Mouse (Mus musculus) midbrain, embryonic 12.5 days (tissue): ENCODE results near the gene Slc9a1. TPM values are rescaled to one million over a fixed set of nuclear protein-coding genes. Genes with fewer than 3 reads are reported as not detected.

Experiments used
- microRNA-seq: library from miRNA; unstranded; fragments of <30 nt; microRNA quantifications from one replicate; pipeline ENCODE4, GENCODE M21; 2017
- polyA plus RNA-seq: library from polyadenylated mRNA; unstranded; fragments of >200 nt; fragmentation: Nextera tagmentation; extraction: Ambion mirVana; gene quantifications from 2 replicates; pipeline ENCODE4 v1.2.1, GENCODE M21; 2016

Gene Slc9a1
- polyA plus RNA-seq, 1 experiment from 2014 or later = 9.0 TPM

Small RNA genes lying within 50 kb of the gene (microRNA-seq; reads per million reads assigned to microRNA genes)
- 2.1 reads per million for gene Mir5122

Other genes with a start within 250 kb of the Slc9a1 start
- gene Wasf2, start 239.2 kb upstream of the Slc9a1 start, polyA plus RNA-seq = 43.5 and 50.0 TPM in 2 replicates
- gene Cd164l2, start 157.6 kb upstream of the Slc9a1 start, polyA plus RNA-seq = 0.24 and 0.47 TPM in 2 replicates
- gene Gpr3, start 157.2 kb upstream of the Slc9a1 start, polyA plus RNA-seq = 0.22 and 0.40 TPM in 2 replicates
- gene Map3k6, start 128.9 kb upstream of the Slc9a1 start, polyA plus RNA-seq = 1.9 and 2.8 TPM in 2 replicates
- gene Sytl1, start 106.6 kb upstream of the Slc9a1 start, polyA plus RNA-seq = 1.3 and 1.8 TPM in 2 replicates
- gene Tmem222, start 91.9 kb upstream of the Slc9a1 start, polyA plus RNA-seq = 79.9 and 85.5 TPM in 2 replicates
- gene Wdtc1, start 16.2 kb upstream of the Slc9a1 start, polyA plus RNA-seq = 24.2 and 26.1 TPM in 2 replicates
- 0.13 and 0.60 TPM in 2 replicates for gene Tent5b, start 110.4 kb downstream of the Slc9a1 start, polyA plus RNA-seq
- 1.9 and 2.3 TPM in 2 replicates for gene Trnp1, start 128.8 kb downstream of the Slc9a1 start, polyA plus RNA-seq
- 0.57 and 0.89 TPM in 2 replicates for gene Kdf1, start 149.3 kb downstream of the Slc9a1 start, polyA plus RNA-seq
- 370 and 391 TPM in 2 replicates for gene Nudc, start 176.3 kb downstream of the Slc9a1 start, polyA plus RNA-seq
- not detected in 2 replicates for gene Nr0b2, start 183.7 kb downstream of the Slc9a1 start, polyA plus RNA-seq
- gene Gpatch3, start 205.0 kb downstream of the Slc9a1 start, polyA plus RNA-seq = 10.9 and 11.5 TPM in 2 replicates
- 23.0 and 25.3 TPM in 2 replicates for gene Gpn2, start 214.7 kb downstream of the Slc9a1 start, polyA plus RNA-seq
- gene Sfn, start 232.5 kb downstream of the Slc9a1 start, polyA plus RNA-seq = 6.7 and 9.5 TPM in 2 replicates